Mouse (Mus musculus) c-Kit-positive CD71-negative TER-119-negative erythroid progenitor cells, embryonic 14.5 days (primary cell): ENCODE results near the gene Ube2e3.

Source experiments
- DNase-seq: peaks from one replicate; pipeline ENCODE4 v3.0.0-alpha.2; 2013; ENCODE audit warnings: low read depth

Ube2e3 gene

GRCm38 (mm10) chr2:78867726-78868510, at the start of gene Ube2e3:
Gene Ube2e3, plus strand, starts transcription at chr2:78868124.
- no peak for DNase-seq

GRCm38 (mm10) chr2:78829887-78830286, 38.0 kb upstream of the Ube2e3 start:
- no peak for DNase-seq

GRCm38 (mm10) chr2:78841494-78842224, 26.3 kb upstream of the Ube2e3 start:
- peak; percentile 25 for DNase-seq

- no peak for DNase-seq
Observed at GRCm38 (mm10) chr2:78844365-78844764, 23.6 kb upstream of the Ube2e3 start.

GRCm38 (mm10) chr2:78845274-78845673, 22.6 kb upstream of the Ube2e3 start:
- no peak for DNase-seq

- no peak for DNase-seq
Observed at GRCm38 (mm10) chr2:78845717-78846116, 22.2 kb upstream of the Ube2e3 start.

GRCm38 (mm10) chr2:78854315-78854714, 13.6 kb upstream of the Ube2e3 start:
- no peak for DNase-seq

GRCm38 (mm10) chr2:78858628-78859027, 9.3 kb upstream of the Ube2e3 start:
- no peak for DNase-seq

- DNase-seq: no peak
Observed at GRCm38 (mm10) chr2:78859266-78860087, 8.4 kb upstream of the Ube2e3 start.

- DNase-seq: no peak
Observed at GRCm38 (mm10) chr2:78860088-78860372, 7.9 kb upstream of the Ube2e3 start.

- no peak for DNase-seq
Observed at GRCm38 (mm10) chr2:78864116-78864515, 3.8 kb upstream of the Ube2e3 start.

GRCm38 (mm10) chr2:78864866-78865265, 3.1 kb upstream of the Ube2e3 start:
- no peak for DNase-seq

- DNase-seq: peak; percentile 72
Observed at GRCm38 (mm10) chr2:78868511-78868854, 559 bp downstream of the Ube2e3 start.

- DNase-seq: peak; percentile 58
Observed at GRCm38 (mm10) chr2:78868951-78869720, 1.2 kb downstream of the Ube2e3 start.

- DNase-seq: no peak
Observed at GRCm38 (mm10) chr2:78869721-78870442, 2.0 kb downstream of the Ube2e3 start.

- no peak for DNase-seq
Observed at GRCm38 (mm10) chr2:78870443-78871025, 2.6 kb downstream of the Ube2e3 start.

- no peak for DNase-seq
Observed at GRCm38 (mm10) chr2:78871971-78872860, 4.3 kb downstream of the Ube2e3 start.

GRCm38 (mm10) chr2:78873946-78874345, 6.0 kb downstream of the Ube2e3 start:
- DNase-seq: no peak

- no peak for DNase-seq
Observed at GRCm38 (mm10) chr2:78876002-78876401, 8.1 kb downstream of the Ube2e3 start.

- DNase-seq: no peak
Observed at GRCm38 (mm10) chr2:78882068-78882467, 14.1 kb downstream of the Ube2e3 start.
